Mouse (Mus musculus): Measurements from ENCODE around the gene C2cd2l.

Gene C2cd2l

DNA sequence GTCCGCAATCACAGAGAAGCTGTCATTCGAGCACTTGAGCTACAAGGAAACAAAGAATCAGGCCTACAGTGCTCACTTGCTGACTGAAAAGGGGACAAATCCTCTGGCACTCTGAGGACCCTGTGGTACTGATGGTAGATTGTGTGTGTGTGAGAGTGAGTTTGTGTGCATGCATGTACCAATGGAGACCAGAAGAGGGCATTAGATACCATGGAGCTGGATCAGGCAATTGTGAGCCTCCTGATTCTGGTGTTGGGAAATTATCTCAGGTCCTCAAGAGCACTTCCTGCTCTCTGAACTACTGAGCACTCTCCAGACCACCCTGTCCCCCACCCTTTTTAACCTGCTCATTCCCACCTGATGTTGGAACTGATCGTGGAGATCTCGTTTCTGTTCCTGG lies 28.5 kb upstream of the C2cd2l start:
- H3K9me3 ChIP-seq (ENCODE audit: low read length), result no peaks in the 10 kb centered on the region
- H3K36me3 ChIP-seq (ENCODE audit: insufficient read depth, low read length), result peaks cover 58% of the 10 kb centered on the region
- H3K4me1 ChIP-seq (replicated peaks; ENCODE audit: low read depth, low read length), result peaks cover 69% of the 10 kb centered on the region
- peak; percentile 28; the same call in 1 of the 2 replicates for TF ChIP-seq CTCF (conservative IDR thresholded peaks at IDR 0.05; ENCODE audit: low read length)
- TF ChIP-seq POU5F1 (IDR thresholded peaks at IDR 0.05; ENCODE audit: borderline replicate concordance, low read length), result no peak
- 0 out of 2 replicates have a peak overlapping the region, but pooled peaks have one; percentile 7 for H3K4me3 ChIP-seq (replicated peaks; ENCODE audit: low read length)
- H3K27me3 ChIP-seq (ENCODE audit: insufficient read depth, low read length), result no peaks in the 10 kb centered on the region

DNA sequence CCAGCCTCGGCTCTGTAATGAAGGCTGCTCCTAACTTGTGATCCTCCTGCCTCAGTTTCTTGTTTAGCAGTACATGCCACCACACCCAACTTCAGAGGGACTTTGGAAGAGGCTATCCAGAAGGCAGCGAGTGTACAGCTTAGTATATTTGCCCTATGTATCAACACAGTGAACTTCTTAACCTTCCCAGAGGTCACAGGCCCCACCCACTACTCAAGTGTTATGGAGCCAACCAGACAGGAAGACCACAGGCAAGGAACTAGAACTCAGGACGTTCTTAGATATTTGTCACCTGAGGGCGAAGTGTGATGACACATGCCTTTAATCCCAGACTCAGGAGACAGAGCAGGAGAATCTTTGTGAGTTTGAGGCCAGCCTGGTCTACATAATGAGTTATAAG lies 27.5 kb upstream of the C2cd2l start:
- Histone ChIP-seq H3K36me3 (ENCODE audit: insufficient read depth, low read length) (peaks cover 54% of the 10 kb centered on the region), H3K4me3 (replicated peaks; ENCODE audit: low read length) (0 out of 2 replicates have a peak overlapping the region, but pooled peaks have one; percentile 10), H3K4me1 (replicated peaks; ENCODE audit: low read depth, low read length) (peaks cover 69% of the 10 kb centered on the region), H3K27me3 (ENCODE audit: insufficient read depth, low read length) (no peaks in the 10 kb centered on the region), H3K9me3 (ENCODE audit: low read length) (no peaks in the 10 kb centered on the region)
- TF ChIP-seq CTCF (conservative IDR thresholded peaks at IDR 0.05; ENCODE audit: low read length) (no peak), POU5F1 (IDR thresholded peaks at IDR 0.05; ENCODE audit: borderline replicate concordance, low read length) (no peak), NANOG (IDR thresholded peaks at IDR 0.05; ENCODE audit: borderline replicate concordance, low read length) (no peak)

DNA sequence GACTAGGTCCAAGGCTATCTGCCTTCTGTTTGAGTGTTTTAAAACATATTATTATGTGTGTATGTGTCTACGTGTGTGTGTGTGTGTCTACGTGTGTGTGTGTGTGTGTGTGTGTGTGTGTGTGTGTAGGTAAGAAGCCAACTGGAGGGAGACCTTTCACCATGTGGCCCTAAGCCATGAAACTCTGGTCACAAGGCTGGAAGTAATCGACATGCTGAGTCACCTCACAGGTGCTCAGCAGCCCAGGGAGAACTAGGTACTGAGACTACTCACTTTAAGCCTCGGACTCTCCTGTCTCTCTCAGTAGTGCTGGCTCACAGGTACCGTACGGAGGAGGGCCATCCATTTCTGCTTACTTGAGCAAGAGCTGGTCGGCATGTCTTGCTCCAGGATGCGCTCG lies 27.1 kb upstream of the C2cd2l start:
- peaks cover 54% of the 10 kb centered on the region for H3K36me3 ChIP-seq (ENCODE audit: insufficient read depth, low read length)
- 0 out of 2 replicates have a peak overlapping the region, but pooled peaks have one; percentile 10 for H3K4me3 ChIP-seq (replicated peaks; ENCODE audit: low read length)
- H3K27me3 ChIP-seq (ENCODE audit: insufficient read depth, low read length), result no peaks in the 10 kb centered on the region
- H3K9me3 ChIP-seq (ENCODE audit: low read length), result no peaks in the 10 kb centered on the region
- peaks cover 69% of the 10 kb centered on the region for H3K4me1 ChIP-seq (replicated peaks; ENCODE audit: low read depth, low read length)
- no peak for TF ChIP-seq POU5F1 (IDR thresholded peaks at IDR 0.05; ENCODE audit: borderline replicate concordance, low read length)

DNA sequence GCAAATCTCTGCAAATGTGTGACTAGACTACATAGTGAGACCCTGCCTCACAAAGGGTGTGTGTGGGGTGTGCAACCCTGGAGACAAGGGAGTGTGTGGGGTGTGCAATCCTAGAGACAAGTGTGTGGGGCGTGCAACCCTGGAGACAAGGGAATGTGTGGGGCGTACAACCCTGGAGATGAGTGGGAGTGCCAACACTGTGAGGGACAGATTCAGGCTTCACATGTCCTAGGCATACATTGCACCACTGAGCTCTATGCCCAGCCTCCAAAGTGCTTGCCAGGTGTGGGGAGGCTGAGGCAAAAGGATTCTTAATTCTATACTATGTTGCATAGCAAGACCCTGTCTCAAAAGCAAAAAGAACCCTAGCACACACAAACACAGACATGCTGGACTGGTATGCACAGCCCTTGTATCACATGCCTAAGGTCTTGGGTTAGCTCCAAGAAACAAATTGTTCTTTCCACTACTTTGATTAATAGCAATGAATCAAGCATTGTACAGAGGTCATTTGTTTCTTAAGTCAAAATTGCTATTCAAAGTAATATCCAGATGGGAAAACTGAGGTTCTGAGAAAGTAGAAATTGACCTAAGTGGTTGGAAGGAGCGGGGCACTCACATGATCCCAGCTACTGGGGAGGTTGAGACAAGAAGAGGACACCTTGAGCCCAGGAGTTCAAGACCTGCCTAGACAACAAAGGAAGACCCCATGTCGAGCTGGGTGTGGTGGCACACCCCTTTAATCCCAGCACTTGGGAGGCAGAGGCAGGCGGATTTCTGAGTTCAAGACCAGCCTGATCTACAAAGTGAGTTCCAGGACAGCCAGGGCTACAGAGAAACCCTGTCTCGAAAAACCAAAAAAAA lies 25.7 kb upstream of the C2cd2l start:
- 0 out of 2 replicates have a peak overlapping the region, but pooled peaks have one; percentile 0 for H3K4me3 ChIP-seq (replicated peaks; ENCODE audit: low read length)
- H3K27me3 ChIP-seq (ENCODE audit: insufficient read depth, low read length), result no peaks in the 10 kb centered on the region
- H3K4me1 ChIP-seq (replicated peaks; ENCODE audit: low read depth, low read length), result peaks cover 82% of the 10 kb centered on the region
- TF ChIP-seq POU5F1 (IDR thresholded peaks at IDR 0.05; ENCODE audit: borderline replicate concordance, low read length), result no peak
- TF ChIP-seq CTCF (conservative IDR thresholded peaks at IDR 0.05; ENCODE audit: low read length), result no peak
- H3K9me3 ChIP-seq (ENCODE audit: low read length), result no peaks in the 10 kb centered on the region
- H3K36me3 ChIP-seq (ENCODE audit: insufficient read depth, low read length), result peaks cover 54% of the 10 kb centered on the region

DNA sequence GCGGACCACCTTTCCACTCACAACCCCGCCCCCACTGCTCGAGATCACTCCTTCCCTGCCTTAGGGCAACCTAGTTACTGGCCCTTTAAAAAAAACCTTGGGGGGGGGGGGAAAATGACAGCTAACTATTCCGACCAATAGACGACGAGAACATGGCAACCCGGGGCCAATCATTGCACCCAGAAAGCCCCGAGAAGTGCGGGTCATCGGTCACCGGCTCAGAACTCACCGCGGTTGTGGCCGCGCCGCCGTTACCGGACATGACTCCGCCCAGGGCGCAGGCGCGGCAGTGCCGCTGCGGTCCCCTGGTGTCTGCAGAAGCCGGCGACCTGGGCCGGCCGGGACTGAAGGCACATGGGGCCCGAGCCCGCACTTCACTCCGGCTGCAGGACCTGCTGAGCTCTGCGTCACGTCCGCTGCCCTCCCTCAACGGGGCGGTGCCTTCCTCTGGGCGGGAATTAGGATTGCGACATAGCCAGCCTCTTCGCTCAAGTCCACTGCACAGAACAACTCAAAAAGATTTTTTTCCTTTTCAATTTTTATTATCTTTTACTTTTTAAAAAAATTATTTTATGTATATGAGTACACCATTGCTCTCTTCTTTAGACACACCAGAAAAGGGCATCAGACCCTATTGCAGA lies 23.8 kb upstream of the C2cd2l start, which contains the start of gene Hmbs:
TSS of gene Hmbs (minus strand) at position 448 of the 641 bp plus-strand sequence.
- no peaks in the 10 kb centered on the region for H3K9me3 ChIP-seq (ENCODE audit: low read length)
- H3K4me1 ChIP-seq (replicated peaks; ENCODE audit: low read depth, low read length), result peaks cover 81% of the 10 kb centered on the region
- no peak for TF ChIP-seq NANOG (IDR thresholded peaks at IDR 0.05; ENCODE audit: borderline replicate concordance, low read length)
- peak within 1 kb of the TSS; percentile 96 for H3K4me3 ChIP-seq (replicated peaks; ENCODE audit: low read length)
- H3K36me3 ChIP-seq (ENCODE audit: insufficient read depth, low read length), result peaks cover 56% of the 10 kb centered on the region
- no peaks in the 10 kb centered on the region for H3K27me3 ChIP-seq (ENCODE audit: insufficient read depth, low read length)

DNA sequence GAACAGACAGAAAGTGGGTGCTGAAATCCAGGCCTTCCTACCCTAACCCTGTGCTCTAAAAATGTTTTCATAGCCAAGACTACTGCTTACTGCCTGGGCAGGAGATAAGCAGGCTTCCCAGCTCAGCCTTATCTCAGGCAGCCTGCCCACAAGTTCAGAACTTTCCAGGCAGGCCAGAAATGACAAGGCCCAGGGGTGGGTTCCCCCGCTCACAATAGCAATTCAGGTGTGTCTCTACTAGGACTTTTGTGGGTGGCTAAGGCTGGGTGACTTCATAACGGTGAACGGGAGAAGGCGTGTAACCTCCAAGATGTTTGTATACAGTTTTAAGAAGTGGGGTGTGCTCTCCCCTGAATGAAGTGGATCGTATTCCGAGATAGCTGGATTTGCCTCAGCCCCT lies 23.2 kb upstream of the C2cd2l start:
- peaks cover 53% of the 10 kb centered on the region for H3K36me3 ChIP-seq (ENCODE audit: insufficient read depth, low read length)
- peaks cover 80% of the 10 kb centered on the region for H3K4me1 ChIP-seq (replicated peaks; ENCODE audit: low read depth, low read length)
- TF ChIP-seq POU5F1 (IDR thresholded peaks at IDR 0.05; ENCODE audit: borderline replicate concordance, low read length), result no peak
- no peaks in the 10 kb centered on the region for H3K27me3 ChIP-seq (ENCODE audit: insufficient read depth, low read length)
- H3K4me3 ChIP-seq (replicated peaks; ENCODE audit: low read length), result peak overlapping the region; percentile 96
- H3K9me3 ChIP-seq (ENCODE audit: low read length), result no peaks in the 10 kb centered on the region

DNA sequence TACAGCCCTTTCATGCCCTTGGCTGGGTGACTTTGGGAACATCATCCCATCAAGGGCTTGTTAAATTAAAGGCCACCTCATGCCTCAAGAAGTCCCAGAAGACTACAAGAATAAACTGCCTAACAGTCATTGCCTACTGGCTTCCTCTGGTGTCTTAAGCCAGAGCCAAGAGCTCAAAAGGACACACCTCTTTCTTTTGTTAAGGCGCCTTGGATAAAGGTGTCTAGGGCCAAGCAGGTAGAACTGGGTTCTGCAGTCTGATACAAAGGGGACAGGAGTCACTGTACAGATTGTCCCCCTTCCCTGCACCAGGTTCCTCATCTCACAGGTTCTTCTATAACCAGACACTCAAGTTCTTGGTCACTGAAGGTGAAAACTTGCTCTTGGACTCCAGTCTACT lies 22.5 kb upstream of the C2cd2l start:
- no peaks in the 10 kb centered on the region for H3K9me3 ChIP-seq (ENCODE audit: low read length)
- H3K27me3 ChIP-seq (ENCODE audit: insufficient read depth, low read length), result no peaks in the 10 kb centered on the region
- H3K4me3 ChIP-seq (replicated peaks; ENCODE audit: low read length), result peak overlapping the region; percentile 96
- peaks cover 78% of the 10 kb centered on the region for H3K4me1 ChIP-seq (replicated peaks; ENCODE audit: low read depth, low read length)
- TF ChIP-seq CTCF (conservative IDR thresholded peaks at IDR 0.05; ENCODE audit: low read length) (no peak), POU5F1 (IDR thresholded peaks at IDR 0.05; ENCODE audit: borderline replicate concordance, low read length) (no peak), NANOG (IDR thresholded peaks at IDR 0.05; ENCODE audit: borderline replicate concordance, low read length) (no peak)
- peaks cover 50% of the 10 kb centered on the region for H3K36me3 ChIP-seq (ENCODE audit: insufficient read depth, low read length)

DNA sequence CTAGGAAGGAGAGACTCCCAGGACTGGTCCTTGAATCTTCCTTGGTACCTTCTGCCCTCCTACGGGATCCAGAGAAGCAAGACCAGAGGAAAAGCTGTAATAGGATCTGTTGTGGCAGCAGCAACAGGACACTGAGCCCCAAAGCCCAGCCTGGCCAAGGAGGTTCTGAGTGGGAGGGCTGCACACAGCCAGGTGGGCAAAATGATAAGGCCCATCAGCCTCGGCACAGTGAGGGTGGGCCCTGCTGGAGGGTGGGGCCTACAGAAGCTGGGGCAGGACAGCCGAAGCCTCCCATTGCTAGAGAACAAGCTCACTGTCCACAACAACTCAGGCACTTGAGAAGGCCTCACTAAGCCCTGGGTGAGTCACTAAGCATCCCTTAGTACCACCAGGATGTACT lies 22.1 kb upstream of the C2cd2l start:
- Histone ChIP-seq H3K27me3 (ENCODE audit: insufficient read depth, low read length) (no peaks in the 10 kb centered on the region), H3K4me1 (replicated peaks; ENCODE audit: low read depth, low read length) (peaks cover 78% of the 10 kb centered on the region), H3K4me3 (replicated peaks; ENCODE audit: low read length) (peak overlapping the region; percentile 96; the same call in 1 of the 2 replicates), H3K9me3 (ENCODE audit: low read length) (no peaks in the 10 kb centered on the region), H3K36me3 (ENCODE audit: insufficient read depth, low read length) (peaks cover 50% of the 10 kb centered on the region)
- TF ChIP-seq CTCF (conservative IDR thresholded peaks at IDR 0.05; ENCODE audit: low read length), result no peak

DNA sequence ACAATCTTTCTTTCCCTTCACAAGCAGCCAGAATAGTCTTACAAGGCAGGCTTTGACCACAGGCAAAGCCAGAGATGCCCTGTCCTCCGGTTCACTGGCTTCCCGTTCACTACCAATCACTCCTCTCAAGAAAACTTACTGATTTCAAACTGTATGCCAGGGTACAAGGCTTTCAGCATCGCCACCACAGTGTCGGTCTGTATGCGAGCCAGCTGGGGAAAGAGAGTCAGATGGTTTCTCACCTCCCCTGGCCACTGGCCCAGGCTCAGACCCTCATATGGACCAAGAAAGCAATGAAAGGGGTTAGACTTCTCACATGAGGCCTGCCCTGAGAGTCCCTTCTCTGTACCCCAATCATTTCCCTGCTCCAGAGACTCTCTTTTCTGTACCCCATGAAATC lies 21.4 kb upstream of the C2cd2l start:
- Histone ChIP-seq H3K36me3 (ENCODE audit: insufficient read depth, low read length) (peaks cover 57% of the 10 kb centered on the region), H3K4me3 (replicated peaks; ENCODE audit: low read length) (no peak overlapping the region), H3K27me3 (ENCODE audit: insufficient read depth, low read length) (no peaks in the 10 kb centered on the region), H3K9me3 (ENCODE audit: low read length) (no peaks in the 10 kb centered on the region), H3K4me1 (replicated peaks; ENCODE audit: low read depth, low read length) (peaks cover 79% of the 10 kb centered on the region)
- TF ChIP-seq CTCF (conservative IDR thresholded peaks at IDR 0.05; ENCODE audit: low read length), result no peak
- no peak for TF ChIP-seq POU5F1 (IDR thresholded peaks at IDR 0.05; ENCODE audit: borderline replicate concordance, low read length)
- no peak for TF ChIP-seq NANOG (IDR thresholded peaks at IDR 0.05; ENCODE audit: borderline replicate concordance, low read length)
